Mouse (Mus musculus) heart, postnatal 0 days (tissue): ENCODE data around the gene Dok3.

ENCODE experiments used
- CTCF ChIP-seq: IDR thresholded peaks from 2 replicates; pipeline ENCODE4 v1.5.1; 2016; ENCODE audit warnings: antibody characterized with exemption, control low read depth, low read depth
- EP300 ChIP-seq: IDR thresholded peaks from 2 replicates; pipeline ENCODE4 v1.6.1; 2016; ENCODE audit warnings: antibody characterized with exemption, low read depth

DNA sequence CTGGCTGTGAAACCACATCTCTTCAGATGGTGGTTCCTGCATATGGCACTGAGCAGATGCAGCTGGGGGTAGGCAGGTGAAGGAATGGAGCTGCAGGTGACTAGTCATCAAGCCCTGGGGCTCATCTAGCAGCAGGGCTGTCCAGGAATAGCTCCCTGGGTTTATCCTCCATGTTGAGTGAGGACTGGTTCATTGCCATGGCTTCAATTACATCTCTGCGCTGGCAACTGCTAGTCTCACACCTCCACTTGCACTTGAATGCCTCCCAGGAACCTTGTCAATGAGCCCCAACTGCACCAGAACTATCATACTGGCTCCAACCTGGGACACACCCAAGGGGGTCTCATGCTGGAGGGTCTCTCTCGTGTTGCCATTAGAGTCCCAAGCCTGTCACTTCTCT is 18.8 kb upstream of the Dok3 start:
- TF ChIP-seq CTCF = no peak
- no peak for TF ChIP-seq EP300
